Mouse (Mus musculus) liver (tissue): ENCODE data around the gene Arhgap8.
"Not testable (repeated sequence)": the region's sequence is repeated elsewhere in the genome, so short reads cannot be mapped to it uniquely, and the experiment has no call there.

Experiments used
- DNase-seq: peaks from one replicate; pipeline ENCODE4 v3.0.0-alpha.2; 2020; ENCODE audit warnings: mixed read lengths

Arhgap8 gene

GRCm38 (mm10) chr15:84700147-84700794 lies 19.6 kb upstream of the Arhgap8 start:
- peak; percentile 71 for DNase-seq

GRCm38 (mm10) chr15:84701947-84702346 lies 17.9 kb upstream of the Arhgap8 start:
- DNase-seq = peak; percentile 32

DNA sequence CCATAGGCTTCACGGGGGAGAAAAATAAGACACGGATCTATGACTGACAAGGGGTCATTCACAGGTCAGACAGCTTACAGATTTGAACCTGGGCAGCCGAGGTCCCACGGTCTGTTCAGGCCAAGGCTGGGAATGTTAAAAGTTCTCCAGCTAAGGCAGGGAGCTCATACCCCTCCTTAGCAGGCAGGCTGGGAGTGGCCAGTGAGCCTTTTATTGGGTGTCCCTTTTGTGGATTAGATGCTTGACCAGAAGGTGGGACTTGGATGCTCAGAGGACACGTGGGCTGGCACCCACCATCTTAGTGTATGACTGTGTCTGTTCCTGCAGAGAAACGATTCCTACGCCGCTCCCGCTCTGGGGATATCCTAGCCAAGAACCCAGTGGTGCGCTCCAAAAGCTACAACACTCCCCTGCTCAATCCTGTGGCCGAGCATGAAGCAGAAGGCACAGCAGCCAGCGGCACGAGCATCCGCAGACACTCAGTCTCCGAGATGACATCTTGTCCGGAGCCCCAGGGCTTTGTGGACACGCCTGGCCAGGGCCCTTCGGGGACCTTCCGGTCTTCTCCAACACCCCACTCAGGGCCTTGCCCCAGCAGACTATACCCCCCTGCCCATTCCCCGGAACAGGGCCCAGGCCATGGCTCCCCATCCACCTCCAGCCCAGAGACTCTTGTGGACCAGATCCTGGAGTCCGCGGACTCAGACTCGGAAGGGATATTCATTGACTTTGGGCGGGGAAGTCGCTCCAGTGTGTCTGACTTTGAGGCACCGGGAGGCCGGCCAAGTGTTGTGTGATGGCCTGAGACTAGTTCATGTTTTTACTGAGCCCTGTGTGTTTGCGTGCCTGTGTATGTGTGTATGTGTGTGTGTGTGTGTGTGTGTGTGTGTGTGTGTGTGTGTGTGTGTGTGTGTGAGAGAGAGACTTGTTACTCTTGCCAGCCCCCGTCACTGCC lies 17.2 kb upstream of the Arhgap8 start:
- DNase-seq = no peak

GRCm38 (mm10) chr15:84703992-84704391 lies 15.9 kb upstream of the Arhgap8 start:
- DNase-seq = no peak

GRCm38 (mm10) chr15:84705351-84705901 lies 14.4 kb upstream of the Arhgap8 start:
- DNase-seq = no peak

- no peak for DNase-seq
These were observed 12.8 kb upstream of the Arhgap8 start for GRCm38 (mm10) chr15:84706983-84707619.

DNA sequence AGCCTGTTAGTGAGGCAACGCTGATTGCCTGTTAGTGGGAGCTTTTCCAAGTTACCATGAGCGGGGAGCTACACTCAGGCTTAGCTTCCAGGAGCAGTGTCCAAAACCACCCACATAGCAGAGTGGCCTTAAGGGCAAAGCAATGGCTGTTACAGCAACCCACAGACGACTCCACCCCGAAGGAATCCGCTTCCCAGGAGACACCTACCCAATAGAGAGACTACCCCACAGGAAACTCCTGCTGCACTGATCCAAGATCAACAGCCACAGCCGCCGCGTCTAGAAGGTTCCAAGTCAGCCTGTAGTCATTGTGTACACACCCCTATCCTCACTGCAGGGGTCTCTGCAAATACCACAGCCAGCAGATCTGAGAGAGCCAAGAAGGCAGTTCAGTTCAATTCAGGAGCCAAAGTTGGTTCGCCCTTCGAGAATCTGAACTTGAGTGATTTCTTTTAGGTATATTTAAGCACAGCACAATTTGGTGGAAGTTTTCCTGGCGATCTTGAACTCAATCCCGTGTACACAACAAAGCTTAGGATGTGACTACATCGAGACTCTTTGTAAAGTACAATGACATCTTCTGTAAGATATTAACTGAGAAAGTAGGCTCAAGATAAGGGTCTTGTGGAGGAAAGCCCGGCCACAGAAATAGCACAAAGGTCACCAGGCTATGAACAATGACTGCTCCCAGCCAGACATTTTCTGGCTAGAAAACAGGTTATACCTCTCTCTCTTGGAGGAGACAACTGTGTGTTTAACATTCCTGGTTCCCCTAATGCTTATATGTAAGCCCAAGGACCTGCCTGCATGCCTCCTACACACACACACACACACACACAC lies 7.1 kb upstream of the Arhgap8 start:
- DNase-seq = no peak

DNA sequence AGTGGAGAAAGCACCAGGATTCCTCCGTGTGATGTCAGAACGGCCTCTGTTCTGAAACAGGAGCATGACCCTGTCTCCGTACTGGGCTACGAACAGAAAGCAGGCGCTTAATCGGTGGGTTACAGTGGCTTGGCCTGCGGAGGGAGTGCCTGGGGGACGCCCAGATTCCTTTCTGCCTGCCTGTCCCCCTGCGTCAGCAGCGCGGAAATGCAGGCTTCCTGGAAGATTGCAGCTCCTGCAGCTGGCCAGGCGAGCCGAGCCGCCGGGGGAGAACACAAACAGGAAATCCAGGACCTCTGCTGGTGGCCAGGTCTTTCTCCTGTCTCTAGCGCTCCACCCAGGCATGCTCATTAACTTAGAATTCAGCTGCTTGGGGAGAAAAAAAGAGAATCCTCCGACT lies 5.1 kb upstream of the Arhgap8 start:
- DNase-seq = peak; percentile 70

- no peak for DNase-seq
These were observed 4.7 kb upstream of the Arhgap8 start for GRCm38 (mm10) chr15:84715132-84715531.

GRCm38 (mm10) chr15:84717570-84718270 lies 2.1 kb upstream of the Arhgap8 start:
- not testable (repeated sequence) for DNase-seq

DNA sequence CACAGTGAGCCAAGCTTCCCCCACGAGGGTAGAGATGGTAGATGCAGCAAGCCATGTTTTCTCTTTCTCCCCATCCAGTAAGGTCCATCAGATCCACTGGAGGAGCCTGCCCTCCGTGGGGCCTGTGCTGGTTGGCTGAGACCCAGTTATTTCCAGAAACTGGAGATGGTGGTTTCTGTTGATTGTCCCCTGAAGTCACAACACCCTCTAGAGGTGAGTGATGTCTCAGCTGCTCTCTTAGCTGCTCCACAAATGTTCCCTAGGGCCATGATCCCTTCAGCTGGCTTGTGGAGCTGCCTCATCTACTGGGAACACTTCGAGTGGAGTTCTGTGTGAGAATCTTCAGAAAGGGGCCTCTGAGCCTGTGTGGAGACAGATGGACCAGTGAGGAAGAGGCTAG lies 1.1 kb upstream of the Arhgap8 start:
- DNase-seq = no peak

DNA sequence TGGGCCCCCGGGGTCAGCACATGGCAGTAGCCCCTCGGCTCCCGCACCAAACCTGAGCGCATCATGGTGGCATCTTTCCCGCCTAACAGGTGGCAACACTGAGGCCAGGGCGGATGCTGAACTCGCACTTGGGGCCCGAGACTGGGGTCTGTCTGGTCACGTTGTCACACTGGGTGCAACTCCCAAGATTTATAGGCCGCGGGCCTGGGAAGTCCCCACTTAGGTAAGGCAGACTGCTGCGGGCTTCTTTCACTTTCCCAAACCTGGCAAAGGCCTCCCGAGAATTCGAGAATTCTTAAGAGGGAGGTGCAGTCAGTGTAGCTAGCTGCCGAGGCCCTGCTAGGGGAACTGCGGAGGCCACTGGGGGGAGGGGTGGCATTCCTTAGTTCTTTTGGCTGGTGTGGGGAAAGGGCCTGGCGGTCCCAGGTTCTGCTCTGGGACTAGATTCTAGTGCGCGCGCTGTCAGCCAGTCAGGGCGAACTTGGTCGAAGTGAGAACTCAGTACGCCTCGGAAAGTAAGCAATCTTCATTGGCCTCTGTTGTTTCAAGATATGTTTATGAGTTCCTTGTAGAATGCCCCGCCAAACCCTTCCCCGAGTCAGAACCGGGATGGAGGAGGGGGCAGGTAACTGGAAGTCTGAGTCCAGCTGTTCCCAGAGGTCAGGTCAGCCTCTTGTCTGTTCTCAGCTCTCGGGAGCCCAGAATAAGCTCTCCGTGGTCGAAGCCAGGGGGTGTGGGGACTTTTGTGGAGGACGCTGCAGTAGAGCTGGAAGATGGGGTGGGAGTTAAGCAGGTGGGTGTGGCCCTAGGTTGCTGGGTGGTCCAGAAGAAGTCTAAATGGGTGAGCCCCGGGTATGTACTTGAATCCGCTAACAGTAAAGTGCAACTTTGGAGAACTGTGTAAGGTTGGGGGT lies 696 bp downstream of the Arhgap8 start:
- DNase-seq = no peak

DNA sequence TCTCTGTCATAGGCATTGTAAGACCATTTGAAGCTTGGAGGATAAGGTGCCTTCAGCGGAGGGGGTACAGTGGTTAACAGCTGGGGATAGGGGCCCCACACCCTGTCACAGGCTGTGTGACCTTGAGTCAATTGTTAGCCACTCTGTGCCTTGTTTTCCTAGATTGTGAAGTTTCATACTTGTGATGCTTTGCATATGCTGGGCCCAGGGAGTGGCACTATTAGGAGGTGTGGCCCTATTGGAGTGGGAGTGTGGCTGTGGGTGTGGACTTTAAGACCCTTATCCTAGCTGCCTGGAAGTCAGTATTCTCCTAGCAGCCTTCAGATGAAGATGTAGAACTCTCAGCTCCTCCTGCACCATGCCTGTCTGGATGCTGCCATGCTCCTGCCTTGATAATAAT lies 3.8 kb downstream of the Arhgap8 start:
- DNase-seq = not testable (repeated sequence)

DNA sequence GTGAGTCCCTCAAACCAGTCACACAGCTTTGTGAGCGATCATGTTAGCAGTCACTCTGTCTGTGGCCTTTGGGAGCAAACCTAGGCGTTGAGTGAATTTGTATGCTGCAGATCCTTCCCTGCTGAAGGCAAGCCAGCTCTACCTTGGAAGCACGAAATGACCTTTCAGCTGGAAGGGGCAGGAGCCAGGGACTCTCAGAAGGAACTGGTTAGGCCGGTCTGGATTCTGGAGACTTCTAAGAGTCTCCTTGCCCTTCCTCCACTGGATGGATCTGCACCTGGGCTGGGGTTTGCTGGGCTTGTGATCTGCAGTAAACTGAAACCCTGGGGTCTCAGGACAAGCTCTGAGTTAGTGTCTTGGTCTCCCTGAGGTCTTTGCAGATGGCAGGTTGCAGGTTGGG lies 4.3 kb downstream of the Arhgap8 start:
- DNase-seq = no peak

GRCm38 (mm10) chr15:84729685-84730084 lies 9.8 kb downstream of the Arhgap8 start:
- no peak for DNase-seq

DNA sequence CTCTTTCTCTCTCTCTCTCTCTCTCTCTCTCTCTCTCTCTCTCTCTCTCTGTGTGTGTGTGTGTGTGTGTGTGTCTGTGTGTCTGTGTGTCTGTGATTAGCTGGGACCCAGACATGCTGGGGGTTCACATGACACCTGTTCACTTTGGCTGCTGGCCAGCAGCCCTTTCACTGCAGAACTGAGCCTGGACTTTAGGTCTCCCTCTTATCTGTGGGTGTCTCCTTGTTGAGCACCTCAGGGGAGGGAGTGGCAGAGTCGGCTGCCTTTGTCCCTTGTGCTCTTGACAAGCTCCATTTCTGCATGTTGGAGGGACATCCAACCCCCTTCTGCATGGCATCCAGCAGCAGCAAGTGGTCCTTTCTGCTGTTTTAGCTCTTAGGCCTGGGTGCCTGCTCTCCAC lies 11.0 kb downstream of the Arhgap8 start:
- DNase-seq = no peak

- no peak for DNase-seq
These were observed 12.0 kb downstream of the Arhgap8 start for GRCm38 (mm10) chr15:84731676-84732424.

DNA sequence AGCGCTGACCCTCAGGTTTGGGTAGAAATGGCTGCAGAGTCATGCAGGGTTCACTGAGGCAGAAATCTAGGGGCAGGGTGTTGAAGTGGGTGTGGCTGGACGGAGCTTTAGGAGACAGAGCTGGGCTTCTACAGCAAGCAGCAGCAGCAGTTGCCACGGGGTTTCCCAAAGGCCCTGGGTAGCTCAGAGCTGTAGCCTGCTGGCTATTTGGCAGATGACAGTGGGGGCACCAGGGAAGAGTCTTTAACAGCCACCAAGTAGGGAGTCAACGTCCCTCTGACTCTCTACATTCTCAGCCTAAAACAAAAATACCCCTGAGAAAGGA lies 12.5 kb downstream of the Arhgap8 start:
- no peak for DNase-seq

DNA sequence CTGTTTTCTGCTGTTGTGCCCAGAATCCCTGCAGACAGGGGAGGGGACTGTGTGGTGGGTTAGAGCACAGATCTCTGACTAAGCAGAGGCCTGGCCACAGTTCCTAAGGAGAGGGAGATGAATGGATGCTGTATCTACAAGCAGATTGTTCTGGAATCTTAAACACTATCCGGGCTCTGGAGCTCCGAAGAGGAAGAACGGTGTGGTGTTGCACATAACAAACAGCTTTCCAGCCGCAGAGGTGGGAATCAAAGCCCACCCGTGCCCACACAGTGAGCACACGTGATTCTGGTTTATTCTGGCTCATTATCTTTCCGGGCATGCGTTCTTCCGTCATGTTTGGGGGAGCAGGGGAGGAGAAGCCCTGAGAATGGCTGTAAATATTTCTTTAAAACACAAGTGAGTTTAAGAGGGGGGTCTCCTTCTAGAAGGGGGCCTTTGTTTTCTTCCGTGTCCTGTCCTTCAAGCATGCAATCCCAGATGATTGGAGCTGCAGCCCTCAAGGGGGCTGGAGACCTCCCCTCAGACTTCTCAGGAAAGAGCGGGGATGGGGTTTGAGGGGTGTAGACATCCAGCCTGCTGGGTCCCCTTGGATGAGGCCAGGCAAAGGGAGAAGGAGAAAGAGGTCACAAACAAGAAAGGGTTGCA lies 16.6 kb downstream of the Arhgap8 start:
- DNase-seq = no peak

- no peak for DNase-seq
These were observed 17.1 kb downstream of the Arhgap8 start for GRCm38 (mm10) chr15:84736994-84737346.
